Mouse (Mus musculus) lung, adult 2 months (tissue): ENCODE data around the gene Ptprt.

Experiments
- CTCF ChIP-seq: fragments of 200-500 bp; IDR thresholded peaks from 2 replicates; pipeline ENCODE4 v1.5.1; 2011; ENCODE audit warnings: mild to moderate bottlenecking, low read length, control low read depth; ENCODE audit not compliant: insufficient read depth
- POLR2A ChIP-seq: fragments of 200-500 bp; IDR thresholded peaks from 2 replicates; pipeline ENCODE4 v1.6.1; 2011; ENCODE audit warnings: low read depth, mild to moderate bottlenecking, control low read depth, low read length, borderline replicate concordance; ENCODE audit errors: extremely low read depth

DNA sequence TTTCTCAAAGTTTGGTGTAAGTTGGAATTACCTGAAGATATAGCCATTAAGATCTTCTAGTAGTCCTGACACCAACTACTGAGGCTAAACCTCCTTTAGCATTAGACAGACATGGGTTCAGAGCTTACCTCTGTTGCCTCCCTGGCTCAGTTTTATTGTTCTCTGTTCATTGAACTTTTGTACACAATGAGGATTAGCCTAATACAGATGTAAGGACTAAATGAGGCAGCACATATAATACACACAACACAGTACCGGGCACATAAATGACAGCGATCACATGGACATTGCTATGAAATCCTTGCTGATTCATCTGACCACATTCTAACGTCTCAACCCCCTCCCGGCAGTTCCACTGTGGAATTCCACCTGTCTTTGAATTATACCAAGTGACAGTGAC lies 1003.9 kb downstream of the Ptprt start:
- no peak for TF ChIP-seq CTCF
- no peak for TF ChIP-seq POLR2A
